ENCODE assay signal across 9 mouse cellular contexts in genomic region chr17:29395381-29395780, GRCm38 (mm10). TPM values are rescaled to one million over a fixed set of nuclear protein-coding genes. Genes with fewer than 3 reads are reported as not detected.
DNase-seq lines count a peak whose midpoint lies in the region; ATAC-seq and TF ChIP-seq lines count a peak whose summit lies in the region.
"Had no signal": no experiment of that assay in that cellular context is flagged by ENCODE, and none has a peak within 500 bp of the region (broad histone marks: within the 10 kb centered on the region; RNA-seq: fewer than 3 reads in every experiment).

No protein-coding gene starts in this region.

- peak; percentile 85 for DNase-seq in CD4-positive helper T cell, adult 2 months (ENCODE audit: low read depth, low spot score)
- DNase-seq in brain, adult 2 months (ENCODE audit: low read depth, low spot score): peak; percentile 43
- DNase-seq in liver, adult 2 months (ENCODE audit: extremely low read depth, low read depth, low spot score): peak; percentile 48
- DNase-seq in forebrain, postnatal 0 days: no peak
- DNase-seq in testis, postnatal 10 days (ENCODE audit: low spot score): no peak
- no peak for DNase-seq in frontal cortex, postnatal 25 days (ENCODE audit: low spot score in 2 of 2)
- no peak for DNase-seq in left cerebral cortex, adult 11 months (ENCODE audit: low spot score)
- DNase-seq: adrenal gland, postnatal 10 days had no signal

- no peaks in the 10 kb centered on the region for H3K9me3 ChIP-seq in forebrain, postnatal 0 days (ENCODE audit: low read length)

- TF ChIP-seq CTCF in liver, adult 2 months (IDR thresholded peaks at IDR 0.05; ENCODE audit: low read depth, low read length): no peak
- TF ChIP-seq CTCF in forebrain, postnatal 0 days (IDR thresholded peaks at IDR 0.05; ENCODE audit: low read depth): no peak

- H3K36me3 ChIP-seq in liver, adult 2 months (ENCODE audit: control insufficient read depth, insufficient read depth, low read length): no peaks in the 10 kb centered on the region
- no peaks in the 10 kb centered on the region for H3K36me3 ChIP-seq in forebrain, postnatal 0 days (ENCODE audit: insufficient read depth)

- H3K4me1 ChIP-seq in liver, adult 2 months (ENCODE audit: control insufficient read depth, insufficient read depth, low read length): peaks cover 24% of the 10 kb centered on the region
- peaks cover 8% of the 10 kb centered on the region; the same call in 1 of the 2 replicates for H3K4me1 ChIP-seq in forebrain, postnatal 0 days (ENCODE audit: insufficient read depth)

- no peak overlapping the region for H3K4me2 ChIP-seq in forebrain, postnatal 0 days (ENCODE audit: low read depth)

- H3K27me3 ChIP-seq in liver, adult 2 months (ENCODE audit: control insufficient read depth, insufficient read depth, low read length): no peaks in the 10 kb centered on the region
- H3K27me3 ChIP-seq in forebrain, postnatal 0 days (ENCODE audit: insufficient read depth, low read length): no peaks in the 10 kb centered on the region

- H3K4me3 ChIP-seq in liver, adult 2 months (ENCODE audit: insufficient read depth, low read depth, low read length): peak overlapping the region; percentile 30; the same call in 1 of the 2 replicates
- no peak overlapping the region for H3K4me3 ChIP-seq in forebrain, postnatal 0 days (ENCODE audit: low read depth, low read length)

- H3K79me2 ChIP-seq in liver, adult 2 months (ENCODE audit: control insufficient read depth, insufficient read depth, low read length): no peaks in the 10 kb centered on the region

- no peak overlapping the region for H3K9ac ChIP-seq in liver, adult 2 months (ENCODE audit: low read depth, low read length)
- H3K9ac ChIP-seq in forebrain, postnatal 0 days: no peak overlapping the region

- TF ChIP-seq POLR2A in liver, adult 2 months (IDR thresholded peaks at IDR 0.05; ENCODE audit: extremely low read depth, insufficient read depth, low read length): no peak

- ATAC-seq in neutrophil, adult 5-6 weeks (ENCODE audit: extremely low read depth, insufficient number of reproducible peaks, low FRiP score, poor library complexity, severe bottlenecking): peak; percentile 54
- no peak for ATAC-seq in forebrain, postnatal 0 days

- H3K27ac ChIP-seq in liver, adult 2 months (replicated peaks; ENCODE audit: insufficient read depth, low read depth, low read length): peak overlapping the region; percentile 58
- H3K27ac ChIP-seq in forebrain, postnatal 0 days (ENCODE audit: low read depth, low read length): no peak overlapping the region

- WGBS in liver, adult 2 months: 61% methylated on average over 7 of the region's 7 CpGs
- WGBS in forebrain, postnatal 0 days: 76% methylated on average over 7 of the region's 7 CpGs

RNA-seq across cellular contexts. Expression of gene Fgd2, which starts 34.7 kb away (rescaled TPM):
- 7.6 and 8.9 TPM in 2 replicates for total RNA-seq in liver, adult 2 months (2014; rRNA removed)
- polyA plus RNA-seq in liver, adult 2 months (2012; rRNA removed): 4.0 and 8.8 TPM in 2 replicates
- total RNA-seq in neutrophil, adult 5-6 weeks (2017): 184 and 192 TPM in 2 replicates
- 15.9 and 17.3 TPM in 2 replicates for total RNA-seq in forebrain, postnatal 0 days (2014; rRNA removed)
- 9.2 and 14.1 TPM in 2 replicates for polyA plus RNA-seq in forebrain, postnatal 0 days (2015; fragmentation: Nextera tagmentation; extraction: Ambion mirVana)

RNA-seq across cellular contexts. Expression of gene Mtch1, which starts 47.6 kb away (rescaled TPM):
- total RNA-seq in liver, adult 2 months (2014; rRNA removed): 82.7 and 93.8 TPM in 2 replicates
- 136 and 143 TPM in 2 replicates for polyA plus RNA-seq in liver, adult 2 months (2012; rRNA removed)
- 65.8 and 67.3 TPM in 2 replicates for total RNA-seq in neutrophil, adult 5-6 weeks (2017)
- 556 and 595 TPM in 2 replicates for total RNA-seq in forebrain, postnatal 0 days (2014; rRNA removed)
- polyA plus RNA-seq in forebrain, postnatal 0 days (2015; fragmentation: Nextera tagmentation; extraction: Ambion mirVana): 459 and 504 TPM in 2 replicates

Comparison
In these comparisons a context has a peak if more than half of its experiments do, and no peak if none do; other contexts are left out.
1. DNase-seq: peak in CD4-positive helper T cell, adult 2 months (single experiment), brain, adult 2 months (single experiment) and liver, adult 2 months (single experiment); none in forebrain, postnatal 0 days (single experiment), testis, postnatal 10 days (single experiment), frontal cortex, postnatal 25 days (0 of 2) and left cerebral cortex, adult 11 months (single experiment).
2. RNA of gene Fgd2, which starts 34.7 kb away (total RNA-seq): 184 to 192 TPM in neutrophil, adult 5-6 weeks; 15.9 to 17.3 TPM in forebrain, postnatal 0 days and 7.6 to 8.9 TPM in liver, adult 2 months; every median in the first group is over 10 times any median in the second.